Mouse (Mus musculus) midbrain, embryonic 10.5 days (tissue): Measurements from ENCODE around the gene Tlx3. TPM values are rescaled to one million over a fixed set of nuclear protein-coding genes. Genes with fewer than 3 reads are reported as not detected.

Experiments used
- DNase-seq: peaks from one replicate; pipeline ENCODE4 v3.0.0-alpha.2; 2017; ENCODE audit warnings: low spot score
- H3K27ac ChIP-seq: fragments of 300-500 bp; sonication (generic); replicated peaks from 2 replicates; pipeline ENCODE4 v1.5.1; 2016; ENCODE audit warnings: mild to moderate bottlenecking
- H3K27me3 ChIP-seq: fragments of 300-500 bp; sonication (generic); 2 replicates; pipeline ENCODE4 v1.6.1; 2016; ENCODE audit warnings: low read depth, mild to moderate bottlenecking; ENCODE audit not compliant: poor library complexity, severe bottlenecking
- H3K36me3 ChIP-seq: fragments of 300-500 bp; sonication (generic); 2 replicates; pipeline ENCODE4 v1.6.1; 2016; ENCODE audit warnings: mild to moderate bottlenecking, moderate library complexity
- H3K4me1 ChIP-seq: fragments of 300-500 bp; sonication (generic); 2 replicates; pipeline ENCODE4 v1.6.1; 2016
- H3K4me3 ChIP-seq: fragments of 300-500 bp; sonication (generic); 2 replicates; pipeline ENCODE4 v1.5.1; 2016; ENCODE audit warnings: mild to moderate bottlenecking, moderate library complexity
- H3K9me3 ChIP-seq: fragments of 300-500 bp; sonication (generic); replicated peaks from 2 replicates; pipeline ENCODE4 v1.6.1; 2016; ENCODE audit warnings: mild to moderate bottlenecking
- WGBS: fragments of 180-500 bp; shearing (Covaris S2); methylation state at CpG from one replicate; pipeline ENCODE4 v1.1.7; 2016; 5-methylcytosine and 5-hydroxymethylcytosine counted together
- polyA plus RNA-seq: library from polyadenylated mRNA; unstranded; fragments of >200 nt; fragmentation: Nextera tagmentation; extraction: Ambion mirVana; gene quantifications from 2 replicates; pipeline ENCODE4 v1.2.1, GENCODE M21; 2016

Gene Tlx3
- polyA plus RNA-seq, result 2.0 and 3.3 TPM in 2 replicates

DNA sequence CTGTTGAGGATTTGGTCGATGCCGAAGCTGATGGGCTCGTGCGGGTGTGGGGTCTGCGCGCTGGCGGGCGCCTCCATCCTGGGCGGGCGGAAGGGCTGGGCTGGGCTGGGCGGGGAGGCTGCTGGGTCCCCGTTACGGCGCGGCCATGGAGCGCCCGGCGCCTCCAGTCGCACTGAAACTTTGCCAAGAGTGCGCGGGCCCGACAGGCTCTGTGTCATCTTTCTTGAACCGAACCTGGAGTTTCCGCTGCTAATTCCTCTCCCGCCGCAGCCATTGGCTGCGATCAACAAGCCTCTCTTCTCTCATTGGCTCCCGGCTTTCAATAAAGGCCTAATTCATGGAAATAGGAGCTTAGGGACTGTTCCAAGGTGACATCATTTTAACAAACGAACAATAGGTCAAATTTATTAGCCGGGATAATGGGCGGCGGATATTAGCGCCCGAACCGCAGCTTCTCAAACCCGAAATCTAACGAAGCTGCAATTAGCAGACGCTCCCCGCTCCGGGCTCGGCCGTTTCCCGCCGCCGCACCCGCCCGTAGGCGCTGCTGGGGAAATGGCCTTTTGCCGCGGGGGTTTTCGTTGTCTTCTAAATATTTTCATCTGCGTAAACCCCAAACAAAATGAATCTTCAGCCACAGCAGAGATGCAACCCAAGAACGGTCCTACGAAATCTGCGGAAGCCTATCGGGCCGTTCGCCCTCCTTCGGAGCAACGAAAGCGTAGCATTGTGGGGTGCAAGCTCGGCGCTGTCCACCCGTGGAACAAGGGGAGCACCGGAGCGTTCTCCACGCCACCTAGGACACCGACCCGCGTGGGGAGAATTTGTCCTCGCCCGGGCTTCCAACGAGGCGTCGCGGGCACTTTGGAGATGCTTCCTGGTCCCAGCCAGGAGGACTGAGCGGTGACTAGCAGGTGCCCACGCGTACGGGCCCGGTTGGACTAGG, at the start of gene Tlx3:
Gene Tlx3 (minus strand): TSS at position 207 of the 946 bp plus-strand sequence.
- peak; percentile 78 for DNase-seq
- no peak within 1 kb of the TSS; the same call in 1 of the 2 replicates for H3K27ac ChIP-seq
- no peaks in the 10 kb centered on the region for H3K9me3 ChIP-seq
- under 1% methylated on average over 81 of the region's 81 CpGs for WGBS
- H3K36me3 ChIP-seq, result no peaks in the 10 kb centered on the region
- peaks cover 100% of the 10 kb centered on the region for H3K27me3 ChIP-seq
- H3K4me3 ChIP-seq, result peak within 1 kb of the TSS; percentile 55
- peaks cover 59% of the 10 kb centered on the region for H3K4me1 ChIP-seq

DNA sequence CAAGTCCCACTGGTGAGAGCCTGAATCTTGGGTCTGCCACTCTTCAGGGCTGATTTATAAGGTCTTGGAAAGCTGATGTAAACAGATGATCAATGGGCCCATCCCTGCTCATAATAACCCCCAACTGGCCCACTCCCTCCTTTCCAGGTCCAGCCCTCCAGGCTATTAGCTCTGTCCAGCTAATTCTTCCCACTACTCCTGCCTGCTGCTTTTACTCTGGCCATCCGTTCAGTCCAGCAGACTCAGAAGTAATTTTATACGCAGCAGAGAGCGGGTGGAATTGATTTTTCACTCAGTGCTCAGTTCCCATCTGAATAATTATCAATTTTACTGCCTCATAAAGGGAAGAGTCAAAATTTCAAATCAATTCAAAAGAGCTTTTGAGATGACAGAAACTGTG, 36.9 kb upstream of the Tlx3 start:
- H3K27me3 ChIP-seq, result no peaks in the 10 kb centered on the region
- no peak overlapping the region for H3K4me3 ChIP-seq
- no peaks in the 10 kb centered on the region for H3K4me1 ChIP-seq
- H3K27ac ChIP-seq, result no peak overlapping the region
- no peak for DNase-seq
- H3K36me3 ChIP-seq, result no peaks in the 10 kb centered on the region
- H3K9me3 ChIP-seq, result no peaks in the 10 kb centered on the region
- WGBS, result 70% methylated on average over 3 of the region's 3 CpGs

DNA sequence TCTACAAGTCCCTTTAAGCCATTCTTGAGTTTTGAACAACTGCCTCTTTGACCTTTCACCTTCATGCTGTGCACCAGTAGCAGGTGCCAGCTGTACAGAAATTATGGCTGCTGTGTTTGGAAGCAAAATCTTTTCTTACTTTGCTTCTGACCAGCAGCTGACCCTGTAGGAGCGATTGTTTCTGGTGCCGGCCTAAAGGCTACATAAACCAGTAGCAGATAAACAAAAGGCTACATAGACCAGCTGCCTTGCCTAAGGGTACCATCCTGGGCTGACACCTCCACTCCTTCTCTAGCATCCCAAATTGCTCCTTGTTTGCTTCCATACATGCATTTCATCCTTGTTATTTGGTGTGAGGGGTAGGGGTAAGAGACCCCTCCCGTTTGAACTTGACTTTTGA, 30.7 kb upstream of the Tlx3 start:
- WGBS, result 76% methylated on average over 3 of the region's 3 CpGs
- H3K4me3 ChIP-seq, result no peak overlapping the region
- peaks cover 4% of the 10 kb centered on the region; the same call in 1 of the 2 replicates for H3K4me1 ChIP-seq
- H3K9me3 ChIP-seq, result no peaks in the 10 kb centered on the region
- no peak overlapping the region for H3K27ac ChIP-seq
- DNase-seq, result no peak
- no peaks in the 10 kb centered on the region for H3K36me3 ChIP-seq
- H3K27me3 ChIP-seq, result no peaks in the 10 kb centered on the region

DNA sequence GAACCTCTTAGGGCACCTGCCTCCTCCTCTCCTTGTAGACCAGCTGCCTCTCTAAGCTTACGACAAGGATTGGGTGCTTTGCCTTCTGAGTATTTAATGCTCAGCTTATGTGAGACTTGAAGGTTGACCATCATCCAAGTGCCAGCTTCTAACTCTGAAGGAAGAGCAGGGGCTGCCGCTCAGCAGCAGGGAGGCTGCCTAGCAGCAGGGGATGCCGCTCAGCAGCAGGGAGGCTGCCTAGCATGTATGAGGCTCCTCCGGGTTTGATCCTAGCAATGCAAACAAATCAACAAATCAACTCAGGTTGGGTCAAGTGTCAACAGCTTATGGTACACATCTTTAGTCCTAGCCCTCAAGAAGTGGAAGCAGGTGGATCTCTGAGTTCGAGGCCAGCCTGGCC, 28.7 kb upstream of the Tlx3 start:
- Histone ChIP-seq H3K9me3 (no peaks in the 10 kb centered on the region), H3K4me1 (peaks cover 4% of the 10 kb centered on the region; the same call in 1 of the 2 replicates), H3K27ac (no peak overlapping the region), H3K36me3 (no peaks in the 10 kb centered on the region), H3K4me3 (no peak overlapping the region), H3K27me3 (no peaks in the 10 kb centered on the region)
- WGBS, result 67% methylated on average over 5 of the region's 5 CpGs
- no peak for DNase-seq

DNA sequence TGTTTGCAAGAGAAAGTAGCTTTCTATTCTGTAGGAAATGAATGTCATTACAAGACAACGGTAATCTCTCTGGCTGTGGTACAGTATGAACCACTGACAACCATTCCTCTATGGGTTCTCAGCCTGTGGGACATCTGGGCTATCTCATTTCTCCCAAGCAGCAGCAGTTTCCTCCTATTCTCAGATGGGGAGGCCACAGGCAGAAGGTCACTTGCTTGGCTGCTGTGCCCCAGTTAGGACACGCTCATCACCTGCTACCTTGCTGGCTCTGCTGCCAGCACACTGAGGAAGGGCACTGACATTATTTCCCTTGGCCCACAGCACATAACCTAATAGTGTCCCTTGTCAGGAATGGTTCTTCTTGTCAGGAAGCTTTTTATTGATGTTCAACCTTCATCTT, 24.8 kb upstream of the Tlx3 start:
- Histone ChIP-seq H3K27ac (no peak overlapping the region), H3K27me3 (no peaks in the 10 kb centered on the region), H3K4me3 (no peak overlapping the region), H3K4me1 (peaks cover 7% of the 10 kb centered on the region; the same call in 1 of the 2 replicates), H3K9me3 (no peaks in the 10 kb centered on the region), H3K36me3 (no peaks in the 10 kb centered on the region)
- WGBS, result 88% methylated on average over 2 of the region's 2 CpGs
- no peak for DNase-seq

DNA sequence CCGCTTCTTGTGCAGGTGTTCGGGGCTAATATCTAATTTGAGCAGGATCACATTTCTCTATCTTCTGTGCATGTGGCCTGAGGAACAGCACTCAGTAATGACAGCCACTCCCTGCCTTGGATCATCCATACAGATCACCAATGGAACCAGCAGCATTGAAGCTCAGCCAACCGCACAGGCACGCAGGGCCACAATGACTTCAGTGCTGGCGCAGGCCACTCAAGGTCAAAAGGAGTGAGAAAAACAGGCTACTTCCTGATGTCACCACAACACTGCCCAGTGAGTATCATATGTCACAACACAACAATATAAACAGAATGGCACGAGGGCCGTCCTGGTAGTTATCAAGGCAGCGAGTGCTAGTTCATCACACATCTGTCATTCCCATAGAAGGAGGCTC, 23.1 kb upstream of the Tlx3 start:
- no peaks in the 10 kb centered on the region for H3K36me3 ChIP-seq
- no peak overlapping the region for H3K4me3 ChIP-seq
- DNase-seq, result no peak
- no peaks in the 10 kb centered on the region for H3K9me3 ChIP-seq
- H3K4me1 ChIP-seq, result peaks cover 7% of the 10 kb centered on the region; the same call in 1 of the 2 replicates
- no peaks in the 10 kb centered on the region for H3K27me3 ChIP-seq
- H3K27ac ChIP-seq, result no peak overlapping the region
- whole genome bisulfite sequencing, result 84% methylated on average over 8 of the region's 8 CpGs

DNA sequence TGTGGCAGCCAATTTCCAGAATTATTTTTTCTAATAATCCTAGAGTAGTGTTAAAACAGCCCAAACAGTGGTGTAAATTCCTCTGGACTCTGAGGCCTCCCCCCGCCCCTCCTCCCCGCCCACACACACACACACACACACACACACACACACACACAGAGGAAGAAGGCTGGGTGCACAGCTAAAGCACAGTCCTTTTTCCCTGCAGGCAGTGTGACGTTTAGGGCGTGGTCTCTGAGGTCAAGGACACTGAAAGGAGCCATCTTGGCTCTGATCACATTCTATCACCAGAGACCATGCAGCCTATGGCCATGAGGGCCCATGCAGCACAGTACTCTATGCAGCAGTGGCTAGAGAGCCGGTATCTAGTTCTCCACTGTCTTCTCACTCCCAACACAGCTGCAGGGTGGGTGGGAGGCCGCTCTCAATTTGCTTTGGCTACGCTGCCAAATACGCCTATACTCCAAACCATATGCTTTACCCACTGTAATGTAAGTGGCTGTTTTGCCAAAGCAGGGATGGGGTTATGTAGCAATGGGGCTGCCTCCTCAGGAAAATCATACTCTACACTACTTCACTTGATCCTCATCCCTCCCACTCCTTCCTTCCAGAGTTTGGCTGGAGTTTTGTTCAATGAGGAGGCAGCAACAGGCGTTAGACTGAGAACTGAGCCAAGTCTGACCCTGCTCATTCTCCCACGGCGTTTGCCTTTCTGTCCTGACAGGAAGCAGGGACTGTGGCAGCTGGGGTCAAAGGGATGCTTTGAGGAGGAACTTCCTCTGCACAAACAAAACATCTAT, 18.4 kb upstream of the Tlx3 start:
- no peaks in the 10 kb centered on the region for H3K27me3 ChIP-seq
- no peaks in the 10 kb centered on the region for H3K36me3 ChIP-seq
- no peak overlapping the region for H3K4me3 ChIP-seq
- 76% methylated on average over 11 of the region's 11 CpGs for WGBS
- H3K9me3 ChIP-seq, result no peaks in the 10 kb centered on the region
- H3K27ac ChIP-seq, result no peak overlapping the region
- peaks cover 7% of the 10 kb centered on the region; the same call in 1 of the 2 replicates for H3K4me1 ChIP-seq
- DNase-seq, result no peak

DNA sequence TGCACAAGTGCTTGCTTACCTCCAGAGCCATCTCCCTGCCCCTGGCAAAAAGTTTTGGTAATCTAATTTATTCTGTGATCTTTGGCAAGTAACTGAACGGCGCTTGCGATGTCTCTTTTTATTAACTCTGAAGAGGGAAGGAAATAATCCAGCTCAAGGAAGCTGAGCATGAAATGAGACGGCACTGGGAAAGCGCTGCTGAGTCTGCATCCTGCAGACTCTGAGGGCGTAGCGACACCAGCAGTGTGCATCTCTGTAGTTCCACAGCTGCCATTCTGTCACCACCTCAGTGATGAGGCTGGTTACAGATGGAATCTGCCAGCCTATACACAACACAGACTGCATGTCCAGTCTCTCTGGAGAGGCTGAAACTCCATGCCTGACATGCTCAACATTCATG, 17.4 kb upstream of the Tlx3 start:
- no peak for DNase-seq
- H3K9me3 ChIP-seq, result no peaks in the 10 kb centered on the region
- H3K4me1 ChIP-seq, result peaks cover under 1% of the 10 kb centered on the region; the same call in 1 of the 2 replicates
- no peak overlapping the region for H3K4me3 ChIP-seq
- no peaks in the 10 kb centered on the region for H3K36me3 ChIP-seq
- no peaks in the 10 kb centered on the region for H3K27me3 ChIP-seq
- WGBS, result 87% methylated on average over 7 of the region's 7 CpGs
- H3K27ac ChIP-seq, result no peak overlapping the region

DNA sequence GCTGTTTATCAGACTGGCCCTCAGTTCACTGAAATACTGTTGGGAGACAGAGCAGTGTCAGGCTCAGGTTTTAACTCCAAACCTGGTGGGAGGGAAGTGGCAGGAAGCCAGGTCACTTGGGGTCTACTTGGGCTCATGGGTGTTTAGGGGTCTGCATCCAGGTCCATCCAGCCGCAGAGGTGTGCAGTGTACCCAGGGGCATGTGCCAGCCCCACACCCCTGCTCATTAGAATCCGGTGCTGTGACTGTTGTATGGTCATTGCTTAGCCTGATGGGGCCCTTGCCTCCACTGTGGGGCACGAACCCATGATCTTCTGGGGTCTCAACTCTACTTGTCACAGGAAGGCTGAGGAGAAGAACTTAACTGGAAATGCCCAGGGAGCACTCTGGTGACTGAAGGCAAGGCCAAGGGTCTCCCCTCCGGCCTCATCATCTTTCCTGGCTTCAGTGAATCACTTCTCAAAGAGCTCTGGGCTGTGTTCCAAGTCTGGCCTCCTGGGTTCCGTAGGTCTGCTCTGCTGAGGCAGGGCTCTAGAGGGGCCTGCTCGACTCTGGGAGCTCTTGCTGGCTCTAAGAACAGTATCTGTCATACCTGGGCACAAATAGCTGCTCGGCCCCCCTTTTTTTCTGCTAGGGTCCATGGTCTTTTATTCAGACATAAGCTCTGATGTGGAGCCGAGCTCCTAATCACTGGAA, 14.1 kb upstream of the Tlx3 start:
- 89% methylated on average over 8 of the region's 8 CpGs for WGBS
- Histone ChIP-seq H3K27me3 (no peaks in the 10 kb centered on the region), H3K9me3 (no peaks in the 10 kb centered on the region), H3K36me3 (no peaks in the 10 kb centered on the region), H3K4me1 (no peaks in the 10 kb centered on the region; the same call in 1 of the 2 replicates), H3K27ac (no peak overlapping the region), H3K4me3 (no peak overlapping the region)
- DNase-seq, result no peak

DNA sequence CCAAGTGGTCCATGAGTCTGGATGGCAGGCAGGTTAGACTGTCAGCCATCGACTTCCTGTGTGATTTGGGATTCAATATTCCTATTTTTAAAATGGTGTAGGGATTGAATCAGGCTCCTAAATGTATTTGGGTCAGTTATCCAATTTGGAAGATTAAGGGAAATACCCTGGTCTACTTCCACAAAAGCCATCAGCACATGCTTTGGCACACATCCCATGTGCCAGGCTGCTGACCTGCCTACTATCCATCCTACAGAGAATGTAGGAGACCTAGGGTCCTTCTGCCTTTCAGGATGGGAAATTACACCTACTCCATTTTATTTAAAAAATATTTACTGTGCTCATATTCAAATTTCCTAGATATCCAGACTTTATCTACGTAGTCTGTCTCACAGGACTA, 4.0 kb upstream of the Tlx3 start:
- Histone ChIP-seq H3K4me3 (no peak overlapping the region), H3K27me3 (peaks cover 64% of the 10 kb centered on the region), H3K4me1 (peaks cover 33% of the 10 kb centered on the region), H3K27ac (no peak overlapping the region), H3K36me3 (no peaks in the 10 kb centered on the region), H3K9me3 (no peaks in the 10 kb centered on the region)
- 88% methylated on average over 2 of the region's 2 CpGs for WGBS
- no peak for DNase-seq

DNA sequence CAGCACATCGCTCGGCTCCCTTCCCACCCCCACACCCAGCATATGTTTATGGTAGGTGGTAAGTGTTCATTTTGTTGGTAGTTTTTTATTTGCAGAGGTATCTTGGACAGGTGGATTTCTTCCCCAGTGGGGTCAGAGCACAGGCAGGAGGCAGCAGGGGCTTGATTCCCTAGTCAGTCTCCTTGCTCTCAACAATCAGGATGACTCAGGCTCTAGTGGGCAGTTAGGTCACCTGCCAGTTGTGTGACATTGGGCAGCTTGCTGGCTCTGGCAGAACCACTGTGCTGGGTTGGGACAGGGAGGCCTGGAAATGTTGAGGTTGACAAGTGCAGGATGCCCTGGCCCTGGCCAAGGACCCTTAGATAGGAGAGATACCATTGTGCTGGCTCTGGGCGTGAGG, 1.6 kb upstream of the Tlx3 start:
- 5% methylated on average over 3 of the region's 3 CpGs for WGBS
- H3K4me3 ChIP-seq, result peak overlapping the region; percentile 2; the same call in 1 of the 2 replicates
- DNase-seq, result peak; percentile 41

DNA sequence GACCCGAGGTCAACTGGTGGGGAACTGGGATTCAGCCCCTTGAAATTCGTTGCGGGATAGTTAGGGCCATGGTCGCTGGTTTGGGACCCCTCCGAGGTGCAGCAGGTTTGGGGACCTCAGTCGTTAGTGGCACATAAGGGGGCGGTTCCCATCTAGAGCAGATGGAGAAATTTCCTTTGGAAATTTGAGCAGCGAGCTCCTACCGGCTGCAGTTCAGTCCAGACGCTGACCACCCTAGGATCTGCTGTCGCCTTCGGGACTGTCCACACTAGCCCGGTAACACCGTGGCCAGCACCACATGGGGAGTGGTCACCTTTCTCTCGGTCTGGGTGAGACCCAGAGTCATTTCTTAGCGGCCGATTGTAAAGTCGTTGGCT, 928 bp upstream of the Tlx3 start:
- peaks cover 95% of the 10 kb centered on the region for H3K27me3 ChIP-seq
- H3K4me3 ChIP-seq, result peak overlapping the region; percentile 55
- H3K4me1 ChIP-seq, result peaks cover 54% of the 10 kb centered on the region
- WGBS, result under 1% methylated on average over 18 of the region's 18 CpGs
- no peak overlapping the region; the same call in 1 of the 2 replicates for H3K27ac ChIP-seq
- peak; percentile 50 for DNase-seq
- no peaks in the 10 kb centered on the region for H3K36me3 ChIP-seq
- H3K9me3 ChIP-seq, result no peaks in the 10 kb centered on the region

More for the DNA sequence above, 1.6 kb upstream of the Tlx3 start:
- Histone ChIP-seq H3K9me3 (no peaks in the 10 kb centered on the region), H3K27ac (no peak overlapping the region), H3K4me1 (peaks cover 51% of the 10 kb centered on the region), H3K36me3 (no peaks in the 10 kb centered on the region), H3K27me3 (peaks cover 89% of the 10 kb centered on the region)
